Mouse (Mus musculus) granulocyte monocyte progenitor cell, adult 5-6 weeks (primary cell): ENCODE measurements around the gene Galns. TPM values are rescaled to one million over a fixed set of nuclear protein-coding genes. Genes with fewer than 3 reads are reported as not detected.
A peak's percentile ranks its signal among the peaks of the same experiment; 100 is the strongest.

Experiments
- ATAC-seq: replicated peaks from 2 replicates; pipeline ENCODE4 v1.8.0; 2016; ENCODE audit warnings: mild to moderate bottlenecking, moderate TSS enrichment, inconsistent platforms; ENCODE audit not compliant: poor library complexity, severe bottlenecking
- total RNA-seq, 2 experiments: library from RNA; stranded (forward) in 1 of 2; stranded (reverse) in 1 of 2; fragments of 200-712, 200-1000 nt in 1 of 2; fragments of >200 nt in 1 of 2; fragmentation: Nextera tagmentation in 1 of 2; gene quantifications; 2 replicates each; pipeline ENCODE4 v1.2.3; 2014 to 2017

Gene Galns
- total RNA-seq, 2 experiments from 2014 or later: 39.0 to 46.6 TPM

DNA sequence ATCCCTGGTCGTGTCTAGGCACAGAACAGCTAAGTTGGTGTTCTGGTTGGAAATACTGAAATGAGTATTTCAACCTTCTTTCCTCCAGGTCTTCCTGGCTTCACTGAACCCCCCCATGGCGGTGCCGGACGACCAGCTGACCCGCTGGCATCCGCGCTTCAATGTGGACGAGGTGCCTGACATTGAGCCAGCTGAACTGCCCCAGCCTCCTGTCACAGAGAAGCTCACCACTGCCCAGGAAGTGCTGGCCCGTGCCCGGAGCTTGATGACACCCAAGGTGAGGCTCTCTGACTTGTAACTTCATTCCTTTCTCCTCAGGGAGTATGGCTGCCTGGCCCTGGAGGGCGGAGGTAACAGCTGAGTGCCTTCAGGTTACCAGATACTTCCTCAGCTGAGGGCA lies 40.1 kb downstream of the Galns start:
- ATAC-seq: no peak

DNA sequence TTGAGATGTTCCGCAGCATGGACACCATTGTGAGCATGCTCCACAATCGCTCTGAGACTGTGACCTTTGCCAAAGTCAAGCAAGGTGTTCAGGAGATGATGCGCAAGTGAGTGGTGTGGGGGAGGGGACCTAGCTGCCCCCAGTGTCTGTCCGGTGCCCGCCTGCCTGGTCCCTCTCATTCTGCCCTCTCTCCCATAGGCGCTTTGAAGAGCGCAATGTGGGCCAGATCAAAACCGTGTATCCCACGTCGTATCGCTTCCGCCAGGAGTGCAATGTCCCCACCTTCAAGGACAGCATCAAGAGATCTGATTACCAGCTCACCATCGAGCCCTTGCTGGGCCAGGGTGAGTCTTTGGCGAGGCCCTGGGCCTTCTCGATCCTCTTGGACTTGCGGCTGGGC lies 41.3 kb downstream of the Galns start:
- ATAC-seq: no peak

DNA sequence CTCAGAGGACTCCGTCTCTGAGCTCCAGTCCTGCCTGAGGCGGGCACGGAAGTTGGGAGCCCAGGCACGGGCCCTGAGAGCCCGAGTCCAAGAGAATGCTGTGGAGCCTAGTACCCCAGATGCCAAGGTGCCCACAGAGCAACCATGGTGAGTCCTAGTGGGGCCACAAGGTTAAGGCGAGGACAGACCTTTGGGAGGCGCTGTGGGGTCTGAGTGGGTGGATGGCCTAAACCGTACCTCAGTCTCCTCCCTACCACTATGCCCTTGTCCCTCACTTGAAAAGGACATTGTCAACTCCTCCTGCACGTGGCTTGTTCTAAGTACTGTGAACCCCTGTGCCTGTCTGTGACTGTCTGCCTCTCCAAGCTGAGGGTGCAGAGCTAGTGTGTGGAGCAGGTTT lies 41.9 kb downstream of the Galns start:
- ATAC-seq: no peak

DNA sequence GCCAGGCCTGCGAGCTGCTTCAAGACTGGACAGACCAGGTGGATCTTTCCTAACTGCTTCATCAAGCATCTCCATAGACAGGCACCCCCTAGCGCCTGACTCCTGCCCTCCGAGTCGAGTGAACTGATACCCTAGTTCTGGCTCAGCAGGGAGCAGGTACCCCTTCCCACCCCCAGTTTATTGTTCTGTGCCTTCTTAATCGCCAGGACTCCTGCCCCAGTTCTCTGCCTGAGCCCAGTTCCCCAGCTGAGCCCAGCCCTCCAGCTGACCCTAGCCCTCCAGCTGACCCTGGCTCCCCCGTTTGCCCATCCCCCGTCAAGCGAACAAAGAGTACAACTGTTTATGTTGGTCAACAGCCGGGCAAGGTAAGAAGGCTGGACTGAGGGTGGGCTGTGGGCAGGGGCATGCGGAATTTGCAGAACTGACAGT lies 42.4 kb downstream of the Galns start:
- no peak for ATAC-seq

DNA sequence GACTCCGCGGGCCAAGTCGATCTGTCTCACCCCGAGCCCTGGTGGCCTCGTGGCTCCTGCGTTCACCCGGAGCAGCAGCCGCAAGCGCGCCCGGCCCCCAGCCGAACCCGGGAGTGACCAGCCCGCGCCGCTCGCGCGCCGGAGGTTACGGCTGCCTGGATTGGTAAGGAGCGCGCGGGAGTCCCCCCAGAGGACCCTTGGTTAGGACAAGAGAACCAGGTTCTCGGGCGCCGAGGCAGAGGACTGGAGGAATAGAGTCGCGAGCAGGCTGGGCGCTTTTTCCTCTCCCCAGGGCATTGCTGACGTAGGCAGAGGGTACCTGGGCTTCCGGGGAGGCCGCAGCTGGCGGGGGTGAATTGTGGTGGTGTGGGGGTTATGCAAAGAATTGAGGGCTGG lies 43.2 kb downstream of the Galns start:
- ATAC-seq: no peak

DNA sequence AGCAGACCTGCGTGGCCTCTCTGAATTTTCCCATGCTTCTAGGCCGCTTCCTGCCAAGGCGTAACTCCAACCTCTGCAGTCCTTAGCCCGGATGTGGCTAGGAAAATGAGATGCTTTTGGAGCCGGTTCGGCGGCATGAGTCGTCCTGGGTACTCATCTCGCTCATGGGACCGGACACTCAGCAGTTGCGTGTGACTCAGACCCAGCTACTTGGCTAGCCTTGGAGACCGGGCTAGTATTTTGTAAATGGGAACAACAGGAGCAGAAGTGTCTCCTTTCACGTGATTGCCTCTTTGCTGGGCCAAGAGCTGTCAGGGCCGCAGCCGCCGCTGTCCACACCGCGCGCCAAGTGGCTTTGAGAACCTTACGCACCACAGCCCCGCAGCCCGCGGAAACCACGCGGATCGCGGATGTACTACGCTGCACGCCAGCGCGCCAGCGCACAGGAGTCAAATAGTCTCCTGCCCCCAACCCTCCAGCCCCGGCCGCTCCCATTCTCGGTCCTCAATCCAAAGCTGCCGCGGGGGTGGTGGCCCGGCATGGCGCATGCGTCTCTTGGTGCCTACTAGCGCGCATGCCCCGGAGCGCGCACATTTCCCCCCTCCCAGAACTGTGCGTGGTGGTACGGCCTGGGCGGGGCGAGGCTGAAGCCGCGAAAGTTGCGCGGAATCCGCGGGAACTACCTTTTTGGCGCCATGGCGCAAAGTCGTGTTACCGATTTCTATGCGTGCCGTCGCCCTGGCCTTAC lies 43.7 kb downstream of the Galns start, which contains the start of gene Cdt1:
TSS of gene Cdt1 (plus strand) at position 655 of the 748 bp plus-strand sequence.
- peak; percentile 71 for ATAC-seq

DNA sequence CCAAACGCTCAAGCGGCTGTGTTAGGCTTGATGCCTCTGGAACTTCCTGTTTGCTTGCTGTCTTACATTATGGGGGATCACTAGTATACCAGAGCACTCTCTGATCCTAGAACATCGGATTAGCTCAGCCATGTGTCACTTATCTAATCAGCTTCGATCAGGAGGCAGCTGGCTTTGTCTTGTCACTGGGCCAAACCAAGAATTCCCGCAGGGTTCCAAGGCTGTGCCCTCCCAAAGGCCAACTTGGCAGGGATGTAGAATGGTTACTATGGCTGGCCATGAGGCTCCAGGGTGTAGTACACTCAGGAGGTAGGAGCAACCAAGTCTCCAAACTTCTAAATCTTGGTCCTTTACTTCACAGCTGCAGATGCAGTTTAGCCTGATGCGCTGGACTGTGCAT lies 44.5 kb downstream of the Galns start:
- ATAC-seq: no peak

DNA sequence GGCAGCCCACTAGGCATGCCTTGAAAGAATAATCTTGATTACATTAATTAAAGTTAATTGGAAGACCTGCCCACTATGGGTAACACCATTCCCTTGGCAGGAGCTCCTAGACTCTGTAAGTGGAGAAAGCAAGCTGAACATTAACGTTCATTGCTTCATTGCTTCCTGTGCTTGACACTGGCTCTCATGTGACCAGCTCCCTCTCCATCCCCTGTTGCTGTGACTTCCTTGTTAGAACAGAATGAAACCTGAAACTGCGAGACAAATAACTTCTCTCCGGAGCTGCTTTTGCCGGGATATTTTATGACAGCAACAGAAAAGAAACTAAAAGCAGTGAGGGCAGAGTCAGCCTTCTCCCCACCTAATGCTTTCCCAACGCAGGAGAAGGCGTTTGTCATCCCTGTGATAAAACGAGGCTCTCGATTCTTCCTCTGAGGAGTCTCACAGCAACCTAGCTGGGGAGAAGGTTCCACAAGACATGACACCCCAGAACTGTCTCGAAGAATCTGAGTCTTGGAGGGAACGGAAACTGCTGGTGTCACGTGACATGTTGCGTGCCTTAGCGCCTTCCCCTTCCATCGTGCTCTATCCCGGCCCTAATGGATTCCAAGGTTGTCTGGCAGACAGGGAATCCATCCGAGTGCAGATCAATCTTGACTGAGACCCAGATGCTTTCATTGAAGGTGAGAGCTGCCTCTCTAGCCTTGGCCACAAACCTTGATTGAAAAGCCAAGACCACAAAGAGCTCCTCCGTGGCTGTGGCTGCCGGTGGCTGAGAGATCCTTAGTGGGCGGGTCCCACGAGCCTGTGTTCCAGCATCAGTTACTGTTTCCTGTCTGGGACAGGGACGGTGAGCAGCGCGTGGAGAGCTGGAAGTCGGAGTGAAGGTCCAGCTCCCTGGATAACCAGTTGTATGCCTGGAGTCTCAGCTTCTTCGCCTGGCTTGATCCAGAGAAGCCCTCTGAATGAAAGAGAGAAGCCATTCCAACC lies 46.6 kb downstream of the Galns start:
- ATAC-seq: peak; percentile 51

DNA sequence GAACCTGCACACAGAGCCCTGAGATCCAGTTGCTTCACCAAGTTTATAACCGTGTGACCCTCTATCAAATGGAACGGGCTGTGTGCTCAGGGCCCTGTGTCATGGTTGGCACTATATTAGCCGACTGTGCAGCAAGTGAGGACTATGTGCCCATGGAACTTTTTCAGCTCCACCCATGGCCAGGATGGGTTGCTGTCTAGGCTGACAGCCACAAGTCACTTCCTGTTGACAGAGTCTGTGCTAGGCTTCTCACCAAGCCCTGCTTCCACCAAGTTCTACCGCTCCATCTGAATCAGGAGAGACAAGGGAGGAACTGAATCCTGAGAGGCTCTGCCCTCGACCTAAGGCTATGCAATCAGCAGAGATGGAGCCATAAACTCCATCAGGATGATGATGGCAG lies 50.1 kb downstream of the Galns start:
- peak; percentile 42 for ATAC-seq

DNA sequence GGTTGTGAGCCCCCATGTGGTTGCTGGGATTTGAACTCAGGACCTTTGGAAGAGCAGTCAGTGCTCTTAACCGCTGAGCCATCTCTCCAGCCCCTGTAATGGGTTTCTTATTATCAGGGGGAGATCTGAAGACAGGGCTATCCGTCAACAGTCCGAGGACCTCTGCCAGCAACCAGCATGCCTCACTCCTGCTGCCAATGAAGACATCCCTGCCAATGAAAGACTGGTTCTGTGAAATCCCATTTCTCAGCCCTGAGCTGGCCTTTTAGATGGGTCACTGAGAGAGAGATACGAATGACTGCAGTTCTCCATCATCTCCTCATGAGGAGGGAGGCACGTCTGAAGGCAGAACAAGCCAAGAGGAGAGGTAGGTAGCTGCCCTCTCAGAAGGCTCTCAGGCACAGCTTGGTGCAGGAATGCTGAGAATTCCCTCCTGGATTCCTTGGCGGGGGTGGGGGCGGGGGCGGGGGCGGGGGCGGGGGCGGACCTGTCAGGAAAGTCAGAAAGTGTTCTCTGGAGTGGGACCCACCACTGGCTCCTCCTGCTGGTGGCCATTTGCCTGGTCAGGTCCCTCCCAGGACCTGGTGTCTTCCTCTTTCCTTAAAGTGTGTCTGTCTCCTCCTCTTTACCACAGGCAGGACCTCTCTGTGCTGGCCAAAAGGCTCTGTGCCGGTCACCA lies 52.5 kb downstream of the Galns start:
- peak; percentile 28; the same call in 1 of the 2 replicates for ATAC-seq

DNA sequence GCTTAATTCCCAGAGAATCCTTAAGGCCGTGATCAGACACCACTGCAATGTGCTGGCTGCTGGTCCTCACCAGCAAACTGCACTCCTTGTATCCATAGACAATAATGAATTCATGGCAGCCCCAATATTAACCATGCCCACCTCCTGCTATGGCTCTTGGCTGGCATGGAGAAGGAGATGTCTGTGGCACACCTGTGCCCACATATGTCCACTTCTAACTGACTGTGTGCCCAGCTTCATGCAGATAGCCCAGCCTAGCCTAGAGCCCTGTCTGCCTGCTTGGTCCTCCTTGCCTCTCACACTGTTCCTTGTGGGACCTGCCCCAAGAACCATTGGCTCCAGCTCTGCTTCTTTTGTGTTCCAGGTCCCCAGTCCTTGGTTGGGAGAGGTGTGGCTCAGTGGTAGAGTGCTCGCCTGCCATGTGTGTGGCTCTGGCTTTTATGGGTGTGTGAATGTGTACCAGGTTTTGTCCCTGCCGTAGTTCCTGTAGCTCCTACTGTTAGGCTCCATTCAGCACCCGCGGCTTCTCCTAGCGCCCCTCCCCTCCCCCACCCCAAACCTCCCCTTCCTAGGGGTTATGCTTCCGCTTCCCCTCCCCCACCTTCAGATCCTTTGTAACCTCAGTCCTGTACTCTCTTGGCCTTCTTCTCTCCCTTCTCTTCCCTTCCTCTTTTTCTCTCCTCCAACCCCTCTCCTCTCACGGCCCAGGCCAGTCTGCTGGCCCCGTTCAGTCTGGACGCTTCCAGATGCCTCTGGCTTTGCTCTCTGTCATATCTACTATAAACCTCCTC lies 53.8 kb downstream of the Galns start:
- peak; percentile 31 for ATAC-seq

DNA sequence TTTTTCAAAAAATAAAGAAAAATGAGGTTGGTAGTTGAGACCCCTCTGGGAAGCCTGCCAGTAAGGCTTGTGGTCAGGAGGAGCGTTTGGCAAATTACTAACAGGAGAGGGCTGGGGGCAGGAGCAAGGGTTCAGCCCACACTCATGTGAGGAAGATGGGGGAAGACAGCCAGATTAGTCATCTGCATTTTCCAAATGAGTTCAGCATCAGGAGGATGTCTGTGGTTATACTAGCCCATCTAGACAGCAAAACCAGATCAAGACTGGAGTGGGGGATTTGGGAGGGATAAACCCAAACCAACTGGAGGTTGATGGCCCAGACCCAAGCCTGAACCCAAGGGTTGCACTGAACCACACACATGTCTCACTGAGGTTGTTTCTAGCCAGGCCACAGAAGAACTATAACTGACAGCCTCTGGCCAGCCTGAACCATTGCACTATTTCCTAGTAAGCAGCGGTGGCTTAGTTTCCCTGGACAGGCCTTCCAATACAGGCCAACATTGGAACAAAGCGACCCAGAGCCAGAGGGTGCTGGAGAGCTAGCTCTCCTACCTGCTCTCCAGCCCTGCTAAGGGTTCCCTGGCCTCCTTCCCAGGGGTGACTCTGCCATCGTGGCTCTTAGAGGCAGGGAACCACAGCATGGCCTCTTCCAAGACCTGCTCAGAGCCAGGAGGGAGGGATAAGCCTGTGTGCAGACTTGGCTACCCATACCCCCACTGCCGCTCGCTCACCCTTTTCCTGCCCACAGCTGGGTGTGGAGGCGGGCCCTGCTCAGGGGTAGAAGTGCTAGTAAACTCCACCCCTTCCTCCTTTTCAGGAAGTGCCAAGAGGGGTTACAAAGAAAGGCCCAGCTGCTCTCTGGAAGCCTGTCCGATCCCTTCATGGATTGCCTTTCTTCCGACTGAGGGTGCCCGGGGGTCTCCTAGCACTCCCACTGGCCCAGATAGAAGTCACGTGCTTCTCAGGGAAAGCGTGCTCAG lies 54.9 kb downstream of the Galns start:
- peak; percentile 64 for ATAC-seq

DNA sequence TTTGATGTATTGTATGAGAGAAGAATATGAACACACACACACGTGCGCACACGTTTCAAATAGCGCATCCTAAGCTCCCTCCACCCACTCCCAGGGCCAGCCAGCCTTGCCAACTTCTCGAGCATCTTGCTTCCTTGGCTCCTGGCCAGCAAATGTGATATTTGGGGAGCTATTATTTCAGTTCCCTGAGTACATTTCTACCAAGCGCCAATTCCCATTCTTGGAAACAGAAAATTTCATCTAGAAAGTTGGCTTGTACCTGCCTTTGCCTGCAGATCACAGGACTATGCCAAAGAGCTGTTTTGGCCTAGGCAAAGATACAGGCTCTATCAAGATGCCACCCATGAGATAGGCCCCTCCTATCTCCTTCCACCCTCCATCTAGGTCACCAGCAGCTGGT lies 56.5 kb downstream of the Galns start:
- ATAC-seq: no peak

DNA sequence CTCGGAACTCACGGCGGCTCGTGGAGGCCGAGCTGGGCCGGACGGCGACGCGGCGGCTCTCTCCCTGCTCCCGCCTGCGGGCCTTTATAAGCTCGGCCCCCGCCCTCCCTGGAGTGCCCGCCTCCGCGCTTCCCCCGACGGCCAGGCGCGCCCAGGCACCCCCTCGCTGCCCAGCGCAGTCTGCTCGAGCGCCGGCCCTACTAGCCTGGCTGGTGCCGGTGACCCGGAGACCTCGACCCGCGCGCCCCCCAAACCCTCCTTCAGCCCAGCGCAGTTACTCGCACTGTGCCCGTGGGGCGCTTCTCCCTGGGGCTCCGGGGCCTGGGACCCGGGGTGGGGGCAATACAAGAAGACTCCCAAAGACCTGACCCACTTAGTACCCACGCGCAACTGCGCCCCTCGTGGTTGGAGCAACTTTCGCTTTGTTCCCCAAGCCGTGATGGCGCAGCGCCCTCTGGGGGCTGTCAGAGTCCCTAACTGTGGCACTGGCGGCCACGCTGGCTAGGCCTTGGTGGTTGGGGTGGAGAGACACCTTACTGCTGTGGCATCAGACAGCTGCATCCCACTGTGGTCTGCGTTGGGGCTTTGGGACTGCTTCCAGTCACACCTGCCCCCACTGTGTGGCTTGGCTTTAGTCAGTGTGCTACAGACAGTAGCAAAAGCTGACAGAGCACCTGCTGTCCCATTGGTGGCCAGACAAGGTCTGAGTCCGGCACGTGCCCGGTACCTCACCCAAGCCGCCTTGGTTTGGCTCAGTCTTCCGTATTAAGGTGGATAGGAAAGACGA lies 59.8 kb downstream of the Galns start, which contains the start of gene Piezo1:
TSS of gene Piezo1 (minus strand) at position 65 of the 787 bp plus-strand sequence.
- peak; percentile 40 for ATAC-seq

DNA sequence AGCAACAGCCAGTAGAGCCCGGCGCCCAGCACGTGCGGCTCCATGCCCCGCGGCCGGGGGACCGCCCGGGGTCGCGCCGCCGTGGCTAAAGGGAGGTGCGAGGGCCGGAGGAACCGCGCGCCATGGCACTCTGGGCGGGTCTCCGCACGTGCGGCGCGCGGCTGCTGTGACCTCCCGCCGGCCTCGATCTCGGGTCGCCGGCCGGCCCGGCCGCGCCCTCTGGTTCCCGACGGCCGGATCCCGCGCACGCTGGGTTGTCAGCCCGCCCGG lies 60.3 kb downstream of the Galns start:
- ATAC-seq: no peak

DNA sequence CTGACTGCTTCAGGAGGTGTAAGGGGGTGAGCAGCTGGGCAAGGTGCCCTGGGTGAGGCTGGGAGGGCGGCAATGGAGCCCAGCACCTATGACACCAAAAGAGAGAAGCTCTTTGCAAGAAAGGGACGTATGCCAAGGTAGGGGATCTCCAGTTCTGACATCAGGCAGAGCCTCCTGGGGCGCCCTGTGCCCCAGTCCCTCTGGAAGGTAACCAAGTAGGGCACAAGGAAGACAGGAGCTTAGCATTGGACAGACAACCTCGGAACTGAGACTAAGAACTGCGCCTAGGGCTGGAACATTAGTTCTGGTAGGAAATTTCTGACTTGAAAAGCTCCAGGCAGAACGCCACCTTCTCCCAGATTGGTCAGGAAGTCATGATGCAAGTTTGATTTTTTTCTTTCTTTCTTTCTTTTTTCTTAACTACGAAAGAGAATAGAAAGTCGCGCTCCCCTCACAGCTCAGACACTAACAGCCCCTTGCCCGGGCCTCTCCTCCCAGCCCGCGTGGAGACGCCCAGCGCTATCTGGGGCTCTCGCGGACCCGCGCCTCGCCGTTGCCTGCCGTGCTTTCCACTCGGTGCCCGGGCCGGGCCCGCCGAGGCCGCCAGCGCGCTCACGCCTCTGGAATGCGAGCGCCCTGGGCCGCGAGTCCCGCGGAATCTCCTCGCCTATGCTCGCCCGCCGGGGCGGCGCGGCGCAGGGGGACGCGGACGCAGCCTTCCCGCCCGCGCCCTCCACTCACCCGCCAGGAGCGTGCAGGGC lies 60.8 kb downstream of the Galns start:
- no peak for ATAC-seq

DNA sequence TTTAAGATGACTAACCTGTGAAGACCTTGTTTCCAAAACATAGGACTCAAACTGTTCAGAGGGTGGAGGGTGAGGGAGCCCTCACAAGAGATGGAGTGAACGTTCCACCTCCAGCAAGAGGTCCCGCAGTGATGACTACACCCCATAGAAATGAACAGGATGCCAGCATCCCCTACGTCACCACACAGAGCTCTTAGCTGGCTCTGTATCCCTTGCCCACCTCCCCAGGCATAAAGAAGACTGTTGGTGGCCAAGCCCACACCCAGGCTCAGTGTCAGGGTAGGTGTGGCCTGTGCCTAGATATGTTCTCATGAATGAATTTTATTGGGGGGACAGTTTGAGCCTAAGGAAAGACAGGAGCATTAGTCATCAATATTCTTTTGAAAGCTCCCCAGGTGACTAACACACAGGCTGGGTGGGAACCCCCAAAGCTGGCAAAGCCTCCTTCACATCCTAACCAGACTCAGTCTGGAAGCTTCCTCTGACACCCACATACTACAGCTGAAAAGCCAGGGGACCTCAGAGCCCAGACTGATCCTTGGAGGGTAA lies 62.3 kb downstream of the Galns start:
- no peak for ATAC-seq
